Mouse (Mus musculus) MEL (cell line): ENCODE results near the gene Asb7. TPM values are rescaled to one million over a fixed set of nuclear protein-coding genes. Genes with fewer than 3 reads are reported as not detected.
A peak's percentile ranks its signal among the peaks of the same experiment; 100 is the strongest.

Experiments
- DNase-seq: peaks from one replicate; pipeline ENCODE4 v3.0.0; 2011; ENCODE audit warnings: low read depth, low spot score
- H3K27ac ChIP-seq: 2 replicates; pipeline ENCODE4 v1.5.1; 2012; ENCODE audit warnings: low read depth, mild to moderate bottlenecking, control low read depth, low read length, moderate library complexity; ENCODE audit not compliant: control insufficient read depth
- H3K27me3 ChIP-seq, 2 experiments: fragments of 150-350 bp in 1 of 2; sonication (generic) in 1 of 2; 2 replicates each; pipeline ENCODE4 v1.6.1; 2012; ENCODE audit warnings: low read length in 2 of 2, mild to moderate bottlenecking in 2 of 2, improper control_type of control experiment in 1 of 2, moderate library complexity in 1 of 2; ENCODE audit not compliant: insufficient read depth in 2 of 2, control insufficient read depth in 1 of 2
- H3K36me3 ChIP-seq, 2 experiments: 2 replicates each; pipeline ENCODE4 v1.6.1; 2012 to 2014; ENCODE audit warnings: low read length in 2 of 2, improper control_type of control experiment in 1 of 2, inconsistent platforms in 1 of 2, mild to moderate bottlenecking in 1 of 2; ENCODE audit not compliant: insufficient read depth in 2 of 2, control insufficient read depth in 1 of 2
- H3K4me1 ChIP-seq, 2 experiments: fragments of 150-350 bp in 1 of 2; sonication (generic) in 1 of 2; 2 replicates each; pipeline ENCODE4 v1.6.1; 2012; ENCODE audit warnings: low read length in 2 of 2, improper control_type of control experiment in 1 of 2, mild to moderate bottlenecking in 1 of 2; ENCODE audit not compliant: insufficient read depth in 2 of 2, control insufficient read depth in 1 of 2
- H3K4me3 ChIP-seq, 2 experiments: fragments of 150-350 bp in 1 of 2; sonication (generic) in 1 of 2; 2 replicates each; pipeline ENCODE4 v1.5.1; 2012; ENCODE audit warnings: low read depth in 2 of 2, low read length in 2 of 2, mild to moderate bottlenecking in 2 of 2, moderate library complexity in 2 of 2, control low read depth in 1 of 2, improper control_type of control experiment in 1 of 2; ENCODE audit not compliant: control insufficient read depth in 1 of 2, insufficient read depth in 1 of 2
- H3K79me2 ChIP-seq: 2 replicates; pipeline ENCODE4 v1.6.1; 2012; ENCODE audit warnings: mild to moderate bottlenecking, low read length, moderate library complexity; ENCODE audit not compliant: control insufficient read depth, poor library complexity, insufficient read depth
- H3K9ac ChIP-seq: 2 replicates; pipeline ENCODE4 v1.6.1; 2012; ENCODE audit warnings: low read depth, mild to moderate bottlenecking, control low read depth, low read length, moderate library complexity; ENCODE audit not compliant: control insufficient read depth, poor library complexity, severe bottlenecking
- H3K9me3 ChIP-seq: fragments of 150-350 bp; sonication (generic); replicated peaks from 2 replicates; pipeline ENCODE4 v1.6.1; 2012; ENCODE audit warnings: mild to moderate bottlenecking, low read length, improper control_type of control experiment, moderate library complexity; ENCODE audit not compliant: insufficient read depth
- MAFK ChIP-seq: IDR thresholded peaks from 2 replicates; pipeline ENCODE4 v1.6.1; 2011; ENCODE audit warnings: low read depth, mild to moderate bottlenecking, low read length, improper control_type of control experiment, borderline replicate concordance
- MXI1 ChIP-seq: IDR thresholded peaks from 2 replicates; pipeline ENCODE4 v1.6.1; 2011; ENCODE audit warnings: mild to moderate bottlenecking, low read depth, low read length, improper control_type of control experiment
- POLR2AphosphoS2 ChIP-seq: IDR thresholded peaks from 2 replicates; pipeline ENCODE4 v1.6.1; 2011; ENCODE audit warnings: low read length, improper control_type of control experiment
- SIN3A ChIP-seq: IDR thresholded peaks from 2 replicates; pipeline ENCODE4 v1.6.1; 2012; ENCODE audit warnings: low read length, improper control_type of control experiment, inconsistent platforms
- TBP ChIP-seq: IDR thresholded peaks from 2 replicates; pipeline ENCODE4 v1.8.0; 2011; ENCODE audit warnings: low read depth, low read length, improper control_type of control experiment
- TCF12 ChIP-seq: IDR thresholded peaks from 2 replicates; pipeline ENCODE4 v1.6.1; 2014; ENCODE audit warnings: low read depth, mild to moderate bottlenecking, inconsistent platforms, low read length, improper control_type of control experiment, moderate library complexity
- USF2 ChIP-seq, 2 experiments: IDR thresholded peaks; 2 replicates each; pipeline ENCODE4 v1.6.1; 2011 to 2012; ENCODE audit warnings: improper control_type of control experiment in 2 of 2, low read length in 2 of 2, borderline replicate concordance in 1 of 2, inconsistent platforms in 1 of 2, low read depth in 1 of 2, mild to moderate bottlenecking in 1 of 2; ENCODE audit not compliant: insufficient read depth in 1 of 2
- ZC3H11A ChIP-seq: IDR thresholded peaks from 2 replicates; pipeline ENCODE4 v1.6.1; 2012; ENCODE audit warnings: low read depth, mild to moderate bottlenecking, inconsistent platforms, low read length, improper control_type of control experiment
- ZKSCAN1 ChIP-seq: IDR thresholded peaks from 2 replicates; pipeline ENCODE4 v1.6.1; 2012; ENCODE audit warnings: low read depth, mild to moderate bottlenecking, inconsistent platforms, low read length, improper control_type of control experiment, moderate library complexity
- polyA plus RNA-seq, 2 experiments: library from polyadenylated mRNA; stranded (reverse) in 1 of 2; unstranded in 1 of 2; fragments of >175 nt in 1 of 2; fragments of >200 nt in 1 of 2; gene quantifications; 2 replicates each; pipeline versions ENCODE4 v1.2.1 to v1.2.4; 2012; ENCODE audit warnings: low replicate concordance in 2 of 2, low read depth in 1 of 2; ENCODE audit not compliant: insufficient read length in 2 of 2, insufficient read depth in 1 of 2, missing spikeins in 1 of 2
- total RNA-seq: library from RNA; depleted of rRNA; stranded (reverse); fragments of 300-350 nt; gene quantifications from 2 replicates; pipeline ENCODE4 v1.2.3, GENCODE M21; 2012

Asb7 gene
- total and polyA plus RNA-seq, 3 experiments, result 7.1 to 12.5 TPM; not detected in 1

GRCm38 (mm10) chr7:66629419-66629818, 60.0 kb downstream of the Asb7 start:
- Histone ChIP-seq H3K9ac (no peak overlapping the region), H3K4me3 (no peak overlapping the region), H3K36me3 (no peaks in the 10 kb centered on the region), H3K9me3 (no peaks in the 10 kb centered on the region), H3K79me2 (no peaks in the 10 kb centered on the region), H3K27me3 (no peaks in the 10 kb centered on the region; a peak in 2 of 4 replicates), H3K4me1 (no peaks in the 10 kb centered on the region), H3K27ac (no peak overlapping the region)
- no peak for DNase-seq
- TF ChIP-seq USF2 (IDR thresholded peaks at IDR 0.05; ENCODE audit: borderline replicate concordance in 1 of 2, insufficient read depth in 1 of 2, low read depth in 1 of 2, low read length in 2 of 2), result no peak

- no peaks in the 10 kb centered on the region for H3K4me1 ChIP-seq
- DNase-seq, result no peak
- no peaks in the 10 kb centered on the region for H3K79me2 ChIP-seq
- TF ChIP-seq POLR2AphosphoS2 (no peak), TBP (no peak), ZKSCAN1 (no peak), TCF12 (no peak), MXI1 (no peak), SIN3A (no peak)
- H3K36me3 ChIP-seq, result no peaks in the 10 kb centered on the region
- no peak overlapping the region for H3K4me3 ChIP-seq
- no peaks in the 10 kb centered on the region; a peak in 1 of 4 replicates for H3K27me3 ChIP-seq
- no peaks in the 10 kb centered on the region for H3K9me3 ChIP-seq
- H3K9ac ChIP-seq, result no peak overlapping the region
- no peak overlapping the region for H3K27ac ChIP-seq
These were observed 66.0 kb downstream of the Asb7 start for GRCm38 (mm10) chr7:66623436-66623835.

GRCm38 (mm10) chr7:66601846-66602245, 87.5 kb downstream of the Asb7 start:
- Histone ChIP-seq H3K4me1 (peaks cover 0 to 4% of the 10 kb centered on the region in 2 experiments; a peak in 1 of 4 replicates), H3K27me3 (no peaks in the 10 kb centered on the region; a peak in 1 of 4 replicates), H3K4me3 (no peak overlapping the region), H3K36me3 (no peaks in the 10 kb centered on the region), H3K27ac (no peak overlapping the region), H3K9me3 (no peaks in the 10 kb centered on the region), H3K79me2 (no peaks in the 10 kb centered on the region), H3K9ac (no peak overlapping the region)
- DNase-seq, result peak; percentile 21
- TF ChIP-seq USF2 (IDR thresholded peaks at IDR 0.05; ENCODE audit: borderline replicate concordance in 1 of 2, insufficient read depth in 1 of 2, low read depth in 1 of 2, low read length in 2 of 2) (no peak), MXI1 (no peak), ZC3H11A (no peak), MAFK (no peak), TBP (no peak)
